Mouse (Mus musculus) urinary bladder, postnatal 36 days (tissue): ENCODE data around the gene Postn.

Source experiments
- DNase-seq, 2 experiments: peaks; one replicate each; pipeline ENCODE4 v3.0.0; 2022; ENCODE audit warnings: low spot score in 2 of 2, mixed read lengths in 1 of 2

Postn gene

DNA sequence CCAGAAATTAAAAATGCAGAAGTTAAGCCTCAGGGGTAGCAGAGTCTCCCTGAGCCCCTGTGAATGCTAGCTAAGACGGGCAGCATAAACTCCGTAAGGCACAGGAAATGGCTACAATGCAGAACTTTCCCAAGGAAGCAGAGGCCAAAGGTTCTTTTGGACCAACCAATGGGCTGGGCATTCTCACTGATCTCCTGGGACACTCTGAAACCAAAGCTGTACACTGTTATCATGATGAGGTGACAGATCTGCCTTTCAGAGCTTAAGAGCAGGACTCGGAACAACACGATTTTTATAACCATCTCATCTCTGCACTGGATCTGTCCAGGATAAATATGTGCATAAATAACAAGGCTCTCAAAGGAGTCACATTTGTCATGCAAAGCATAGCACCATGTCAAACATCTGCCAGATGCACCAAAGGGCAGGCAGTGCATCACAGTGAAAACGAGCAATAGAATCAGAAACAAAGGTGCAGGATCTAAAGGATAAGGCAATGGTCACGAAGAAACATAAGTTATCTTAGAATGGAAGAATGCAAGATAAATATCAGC, 57.0 kb downstream of the Postn start:
- DNase-seq, result no peak

DNA sequence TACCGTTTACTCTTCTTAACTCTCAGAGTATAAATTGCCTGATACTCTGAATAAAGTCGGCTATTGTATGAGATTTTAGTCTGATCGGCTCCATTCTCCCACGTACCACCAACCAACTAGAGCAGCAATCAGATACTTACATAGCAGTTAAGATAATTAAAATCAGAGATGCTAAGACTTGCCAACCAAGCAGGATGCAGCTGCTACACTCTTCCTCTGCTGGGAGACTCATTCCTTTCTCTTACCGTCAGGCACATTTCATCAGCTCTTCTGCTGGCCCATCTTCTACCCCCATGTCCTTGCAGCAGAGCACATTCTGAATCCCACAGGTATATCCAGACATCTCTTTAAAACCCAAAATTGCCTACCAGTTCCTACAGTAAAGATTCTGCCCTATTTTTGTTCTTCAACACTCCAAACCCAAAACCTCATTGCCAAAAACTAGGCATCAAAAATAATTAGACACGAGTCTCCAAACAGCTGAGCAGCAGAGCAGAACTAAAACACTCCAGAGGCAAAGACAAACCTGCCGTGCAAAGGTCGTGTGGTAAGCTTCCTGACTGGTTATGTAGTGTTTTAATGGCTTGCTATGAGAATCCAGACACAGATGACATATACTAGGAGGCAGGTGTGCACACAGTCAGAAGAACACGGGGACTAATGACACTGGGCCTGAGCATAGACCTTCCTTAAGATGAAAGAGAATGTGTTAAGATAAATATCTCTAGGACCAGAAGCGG, 59.5 kb downstream of the Postn start:
- DNase-seq, result no peak

DNA sequence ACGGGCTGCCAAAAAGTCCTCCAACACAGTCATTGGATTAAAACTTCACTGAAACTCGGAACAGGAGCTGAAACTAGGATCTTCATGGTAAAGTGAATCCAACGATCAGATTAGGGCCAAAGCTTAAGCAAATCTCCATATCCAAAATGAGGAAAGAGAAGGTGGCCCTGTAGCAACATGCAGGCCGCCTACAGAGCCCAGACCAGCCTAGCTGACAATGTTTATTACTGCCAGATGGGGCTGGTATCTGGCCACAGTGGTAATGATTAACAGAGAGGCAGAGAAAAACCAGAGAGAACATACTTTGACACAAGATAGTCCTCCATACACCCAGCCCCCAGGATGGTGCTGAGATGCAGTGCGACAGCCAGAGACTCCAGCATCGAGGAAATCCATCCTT, 60.1 kb downstream of the Postn start:
- no peak for DNase-seq

DNA sequence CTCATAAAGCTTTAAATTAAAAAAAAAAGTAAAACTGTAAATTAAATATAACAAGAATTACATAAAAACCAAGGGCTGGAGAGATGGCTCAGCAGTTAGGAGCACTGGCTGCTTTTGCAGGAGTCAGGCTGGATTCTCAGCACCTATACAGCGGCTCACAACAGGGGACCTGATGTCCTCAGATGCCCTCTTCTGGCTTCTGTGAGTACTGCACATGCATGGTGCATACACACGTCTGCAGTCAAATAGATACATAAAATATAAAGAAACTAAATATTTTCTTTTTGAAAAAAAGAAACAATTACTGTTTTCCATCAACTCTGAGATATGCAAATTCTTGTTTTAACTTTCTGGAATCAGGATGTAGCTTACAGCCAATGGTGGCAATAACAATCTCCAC, 60.8 kb downstream of the Postn start:
- no peak for DNase-seq

DNA sequence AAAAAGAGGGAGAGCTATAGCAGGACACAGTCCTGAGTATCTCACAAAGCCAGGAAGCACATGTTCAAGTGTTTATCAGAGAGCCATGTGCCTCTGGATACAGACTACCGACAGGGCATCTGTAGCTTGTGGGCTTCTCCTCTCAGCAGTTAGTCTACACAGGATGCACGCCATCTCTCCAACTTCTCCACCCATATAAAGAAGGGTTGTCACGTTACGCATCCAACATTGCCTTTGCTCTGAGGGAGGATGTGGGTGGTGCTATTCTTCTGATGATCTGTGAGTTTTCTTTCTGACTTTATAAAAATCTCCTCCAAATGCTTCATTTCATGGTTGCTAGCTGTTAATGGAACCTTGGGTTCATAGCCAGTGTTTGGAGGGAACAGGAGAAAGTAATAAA, 63.2 kb downstream of the Postn start:
- DNase-seq, result no peak

DNA sequence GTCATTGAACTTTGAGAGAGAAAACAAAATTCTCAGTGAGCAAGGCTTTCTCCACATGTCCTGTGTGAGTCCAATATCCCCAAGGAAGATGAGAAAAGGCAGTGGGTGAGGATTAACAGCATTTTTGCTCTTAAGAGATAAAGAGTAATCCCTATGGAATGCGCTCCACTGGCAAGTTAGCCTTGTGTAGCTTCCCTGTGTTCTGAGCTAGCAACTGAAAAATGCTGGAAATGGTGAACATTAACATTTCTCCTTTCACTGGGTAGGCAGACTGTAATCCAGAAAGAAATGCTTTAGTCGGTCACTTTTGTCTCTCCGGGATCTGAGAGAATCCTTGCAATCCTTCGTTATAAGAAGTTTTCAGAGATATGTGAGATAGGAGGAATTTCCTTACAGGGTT, 70.8 kb downstream of the Postn start:
- DNase-seq, result no peak

DNA sequence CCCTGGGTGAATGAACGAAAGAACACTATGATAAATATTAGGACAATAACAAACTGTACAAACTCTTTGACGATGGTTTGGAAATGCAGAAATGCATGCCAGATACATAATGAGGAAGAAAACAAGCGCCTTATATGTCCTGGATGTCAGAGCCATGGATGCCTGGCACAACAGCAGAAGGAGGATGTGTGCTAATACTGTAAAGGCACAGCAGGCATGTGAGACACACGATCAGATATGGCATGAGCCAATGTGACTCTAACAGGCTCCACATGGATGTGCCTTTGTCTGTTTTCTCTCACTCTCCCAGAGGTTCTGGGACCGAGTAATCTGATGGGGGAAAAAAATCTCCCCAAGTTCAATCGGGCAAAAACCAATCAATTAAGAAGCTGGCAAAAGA, 71.3 kb downstream of the Postn start:
- DNase-seq, result no peak

DNA sequence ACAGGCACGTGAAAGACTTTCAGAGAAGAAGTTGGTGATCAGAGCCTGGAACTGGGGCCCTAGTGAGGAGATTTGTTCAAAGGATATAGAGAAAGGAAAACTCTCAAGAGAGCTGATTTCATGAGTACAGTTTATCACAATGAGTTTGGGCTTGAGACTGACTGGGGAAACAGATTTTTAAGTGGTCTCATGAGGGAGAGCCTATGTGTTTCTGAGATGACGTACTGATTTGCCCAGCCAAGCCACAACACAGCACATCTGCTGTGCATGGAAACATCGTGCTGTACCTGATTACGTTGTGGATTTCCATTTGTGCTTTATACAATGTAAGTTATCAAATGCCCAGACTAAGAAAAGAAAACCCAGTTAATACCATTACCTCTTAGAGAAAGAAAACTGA, 71.7 kb downstream of the Postn start:
- no peak for DNase-seq

DNA sequence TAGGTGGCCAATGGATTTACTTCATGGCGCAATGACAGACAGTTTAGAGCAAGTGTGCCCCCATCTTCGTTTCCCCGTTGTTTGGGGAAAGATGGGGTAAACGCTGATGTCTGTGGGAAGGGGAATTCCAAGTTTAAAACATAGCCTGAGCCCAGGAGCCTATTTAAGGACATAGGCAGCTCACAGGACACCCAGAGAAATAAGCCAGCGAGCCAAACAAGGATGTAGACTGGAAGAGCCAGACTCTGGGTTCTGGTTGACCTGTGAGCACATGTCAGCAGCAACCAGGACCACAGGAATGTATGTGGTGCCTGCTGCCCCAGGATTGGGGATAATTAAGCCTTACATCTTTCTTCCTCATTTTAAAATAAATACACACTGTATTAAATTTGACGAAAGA, 73.7 kb downstream of the Postn start:
- DNase-seq, result no peak

DNA sequence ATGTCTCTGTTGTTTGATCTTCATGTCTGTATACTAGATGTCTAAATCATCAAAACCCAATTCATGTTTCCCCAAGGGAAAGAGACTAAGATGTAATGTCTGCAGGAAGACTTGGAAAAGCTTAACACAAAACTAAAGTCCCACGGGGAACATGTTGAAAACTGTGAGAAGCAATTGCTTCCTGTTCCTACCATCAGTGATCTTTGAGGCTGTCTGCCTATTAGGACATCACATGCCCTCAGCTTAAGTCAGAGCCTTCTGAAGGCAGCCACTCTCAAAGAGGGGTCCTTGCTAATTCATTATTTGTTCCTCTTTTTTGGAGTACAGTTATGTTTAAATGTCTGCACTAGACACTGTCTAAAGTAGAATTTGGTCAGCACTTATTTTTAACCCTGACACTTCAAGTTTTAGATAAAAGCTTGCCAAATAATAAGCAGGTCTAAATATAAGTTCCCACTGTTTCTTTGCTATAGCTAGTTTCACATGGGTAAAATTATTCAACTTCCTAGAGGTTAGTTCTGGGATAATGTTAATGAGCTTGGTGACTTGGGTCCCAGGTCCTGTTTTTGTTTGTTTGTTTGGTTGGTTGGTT, 75.6 kb downstream of the Postn start:
- no peak for DNase-seq
